Mouse (Mus musculus): ENCODE measurements around the gene Ifit3.

GRCm38 (mm10) chr19:34546211-34546610, 37.1 kb upstream of the Ifit3 start:
- TF ChIP-seq POLR2A (IDR thresholded peaks at IDR 0.05; ENCODE audit: low read depth, low read length) (no peak), CTCF (IDR thresholded peaks at IDR 0.05; ENCODE audit: borderline replicate concordance, insufficient read depth, low read length) (no peak)

All from embryonic fibroblast, embryonic 13.5 days (primary cell).